Mouse (Mus musculus) adrenal gland, postnatal 36 days (tissue): ENCODE data around the gene Slit2. TPM values are rescaled to one million over a fixed set of nuclear protein-coding genes. Genes with fewer than 3 reads are reported as not detected.
A peak's percentile ranks its signal among the peaks of the same experiment; 100 is the strongest.

ENCODE experiments used
- DNase-seq, 2 experiments: peaks; one replicate each; pipeline ENCODE4 v3.0.0; 2021; ENCODE audit warnings: mixed read lengths in 1 of 2
- total RNA-seq, 2 experiments: library from RNA; stranded (reverse); gene quantifications; 2 replicates each; pipeline ENCODE4 v1.2.3; 2021

The Slit2 gene
- total RNA-seq, 2 experiments from 2014 or later = 4.4 to 30.0 TPM

DNA sequence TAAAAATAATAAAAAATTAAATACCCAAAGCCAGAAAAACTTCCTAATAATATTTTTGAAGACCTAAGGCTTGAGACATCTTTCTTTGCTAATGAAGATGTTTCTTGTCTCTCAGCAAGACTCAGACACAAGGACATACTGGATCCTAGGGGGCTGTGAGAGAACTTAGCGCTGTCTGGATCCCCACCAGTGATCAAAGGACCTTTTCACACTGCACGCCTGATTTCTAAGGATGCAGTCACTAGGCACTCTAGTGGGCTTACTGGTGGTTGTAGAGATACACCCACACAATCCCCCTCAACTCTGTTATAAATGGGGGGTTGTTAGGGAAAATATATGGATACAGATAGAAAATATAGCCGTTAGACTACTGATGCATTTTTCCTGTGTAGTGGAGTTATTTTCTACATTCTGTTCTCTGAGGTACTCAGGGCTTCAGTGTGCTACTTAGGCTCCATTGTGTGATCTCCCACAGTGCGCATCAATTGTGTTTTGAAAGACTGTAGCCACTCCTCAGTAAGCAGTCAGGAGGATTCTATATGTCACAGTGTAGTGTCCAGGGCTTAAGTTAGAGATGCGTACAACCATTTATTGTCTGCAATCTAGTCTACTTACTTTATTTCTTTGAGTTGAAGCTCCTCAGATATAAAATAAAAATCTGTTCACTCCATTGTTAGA is 67.8 kb downstream of the Slit2 start:
- no peak for DNase-seq

DNA sequence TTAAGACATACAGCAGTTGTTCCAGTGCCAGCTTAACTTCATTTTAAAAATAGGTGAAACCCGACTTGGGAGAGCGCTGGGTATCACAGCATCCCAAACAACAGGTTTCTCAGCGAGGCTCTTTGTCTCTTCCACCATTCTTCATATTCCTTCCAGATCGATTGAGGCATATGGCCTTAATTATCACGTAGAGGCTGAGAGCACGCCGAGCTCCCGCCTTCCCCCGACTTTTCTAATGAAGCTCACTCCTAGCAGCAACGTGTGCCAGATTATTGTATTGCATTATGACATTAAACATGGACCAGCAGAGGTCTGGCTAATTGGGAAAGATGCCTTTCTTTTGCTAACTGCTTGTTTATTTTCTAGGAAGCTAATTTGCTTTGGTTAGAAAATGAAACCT is 75.7 kb downstream of the Slit2 start:
- no peak for DNase-seq

DNA sequence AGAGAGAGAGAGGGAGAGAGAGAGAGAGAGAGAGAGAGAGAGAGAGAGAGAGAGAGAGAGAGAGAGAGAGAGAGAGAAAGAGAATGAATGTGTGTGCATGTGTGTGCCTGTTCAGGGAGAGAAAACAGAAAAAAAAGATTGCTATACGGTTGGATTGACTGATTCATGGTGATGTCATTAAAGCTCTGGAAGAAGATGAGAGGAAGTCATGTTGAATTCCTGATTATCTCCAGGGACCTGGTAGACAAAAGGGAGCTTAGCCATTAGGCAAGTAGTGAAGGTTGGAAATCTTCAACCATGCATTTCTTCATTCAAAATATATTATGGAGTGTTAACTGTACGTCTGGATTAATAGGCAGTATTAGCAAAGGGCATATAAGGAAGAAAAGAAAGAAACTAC is 77.8 kb downstream of the Slit2 start:
- no peak for DNase-seq

GRCm38 (mm10) chr5:48078730-48079129 is 95.8 kb downstream of the Slit2 start:
- DNase-seq = no peak

GRCm38 (mm10) chr5:48081223-48081881 is 98.4 kb downstream of the Slit2 start:
- DNase-seq = no peak

DNA sequence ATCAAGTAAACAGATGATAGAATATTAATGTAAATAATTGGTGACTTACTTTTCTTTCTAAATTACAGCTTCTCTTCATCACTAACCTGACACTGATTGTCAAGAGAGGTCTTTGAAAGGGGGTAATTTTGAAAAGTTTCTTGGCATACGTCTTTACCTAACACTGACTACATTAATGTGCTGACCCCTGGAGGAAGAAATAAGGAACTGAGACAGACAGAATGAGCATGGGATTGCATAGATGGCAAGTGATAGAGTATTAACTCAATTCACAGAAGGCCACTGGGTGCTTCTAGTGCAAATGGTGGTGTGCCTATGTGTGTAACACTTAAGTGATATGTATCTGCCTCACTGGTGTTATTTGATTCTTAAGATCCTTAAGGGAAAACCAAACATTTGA is 130.5 kb downstream of the Slit2 start:
- DNase-seq = no peak

DNA sequence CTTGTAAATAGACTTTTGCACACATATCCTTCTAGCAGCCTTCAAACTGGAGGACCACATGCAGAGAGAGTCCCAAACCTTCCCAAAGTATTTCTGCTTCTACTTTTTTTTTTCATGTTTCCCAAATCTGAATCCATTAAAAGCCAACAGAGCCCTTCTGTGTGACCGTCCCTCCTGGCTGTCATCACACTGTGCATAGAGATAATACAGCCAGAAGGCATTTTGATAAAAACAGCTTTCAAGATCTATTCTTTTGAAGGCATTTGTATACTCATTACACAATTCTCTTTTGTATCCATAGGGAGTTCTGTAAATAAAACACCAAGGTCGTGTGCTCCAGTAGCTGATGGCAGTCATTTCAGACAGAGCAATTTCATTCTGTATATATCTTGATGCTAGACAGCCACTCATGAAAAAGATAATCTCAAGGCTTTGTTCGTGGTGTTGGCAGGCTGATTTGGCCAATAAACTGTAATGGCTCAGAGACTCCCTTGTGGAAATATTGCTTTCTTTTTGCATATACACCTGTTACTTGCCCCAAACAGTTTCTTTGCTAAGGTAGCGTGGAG is 132.1 kb downstream of the Slit2 start:
- no peak for DNase-seq

DNA sequence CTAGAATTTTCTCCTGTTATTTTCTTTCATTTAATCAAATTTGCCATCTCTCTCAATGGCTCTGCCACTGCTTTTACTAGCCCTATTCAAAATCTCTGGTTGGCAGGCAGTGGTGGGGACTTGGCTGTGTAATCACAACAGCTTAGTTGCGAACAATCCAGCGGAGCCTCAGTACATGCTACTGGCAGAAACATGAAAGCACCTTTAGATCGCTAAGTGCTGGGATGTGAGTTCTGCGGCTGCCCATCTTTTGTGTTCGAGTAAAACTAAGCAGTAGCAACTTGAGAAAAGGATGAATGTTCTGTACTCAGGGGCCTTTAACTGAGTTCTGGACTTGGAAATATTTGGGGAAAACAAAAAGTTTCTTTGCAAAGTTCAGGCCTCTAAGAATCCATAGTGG is 139.7 kb downstream of the Slit2 start:
- DNase-seq = no peak

DNA sequence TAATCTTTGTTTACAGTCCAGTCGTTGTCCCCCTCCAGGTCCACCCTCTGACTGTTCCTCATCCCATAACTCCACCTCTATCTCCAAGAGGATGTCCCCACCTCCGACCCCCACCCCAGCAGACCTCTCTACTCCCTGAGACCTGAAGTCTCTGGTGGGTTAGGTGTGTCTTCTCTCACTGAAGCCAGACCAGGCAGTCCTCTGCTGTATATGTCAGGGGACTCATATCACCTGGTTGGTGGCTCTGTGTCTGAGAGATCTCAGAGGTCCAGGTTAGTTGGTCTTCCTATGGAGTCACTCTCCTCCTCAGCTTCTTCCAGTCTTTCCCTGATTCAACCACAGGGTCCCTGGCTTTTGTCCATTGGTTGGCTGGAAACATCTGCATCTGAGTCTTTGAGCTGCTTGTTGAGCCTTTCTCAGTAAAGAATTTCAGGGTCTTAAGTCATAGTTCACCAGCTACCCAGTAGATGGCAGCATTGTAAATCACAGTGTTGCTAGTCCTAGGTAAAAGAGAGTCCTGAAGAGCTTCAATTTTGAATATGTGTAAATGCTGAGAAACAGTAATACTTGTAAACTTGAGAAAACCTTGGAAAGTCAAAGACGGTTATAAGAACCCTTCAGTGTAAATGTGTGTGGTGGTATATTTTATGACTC is 143.0 kb downstream of the Slit2 start:
- peak in 1 of 2 experiments; percentile 9 for DNase-seq

GRCm38 (mm10) chr5:48129981-48130380 is 147.0 kb downstream of the Slit2 start:
- DNase-seq = no peak

- peak; percentile 5 to 7 for DNase-seq
Observed at GRCm38 (mm10) chr5:48136571-48136970, 153.6 kb downstream of the Slit2 start.

DNA sequence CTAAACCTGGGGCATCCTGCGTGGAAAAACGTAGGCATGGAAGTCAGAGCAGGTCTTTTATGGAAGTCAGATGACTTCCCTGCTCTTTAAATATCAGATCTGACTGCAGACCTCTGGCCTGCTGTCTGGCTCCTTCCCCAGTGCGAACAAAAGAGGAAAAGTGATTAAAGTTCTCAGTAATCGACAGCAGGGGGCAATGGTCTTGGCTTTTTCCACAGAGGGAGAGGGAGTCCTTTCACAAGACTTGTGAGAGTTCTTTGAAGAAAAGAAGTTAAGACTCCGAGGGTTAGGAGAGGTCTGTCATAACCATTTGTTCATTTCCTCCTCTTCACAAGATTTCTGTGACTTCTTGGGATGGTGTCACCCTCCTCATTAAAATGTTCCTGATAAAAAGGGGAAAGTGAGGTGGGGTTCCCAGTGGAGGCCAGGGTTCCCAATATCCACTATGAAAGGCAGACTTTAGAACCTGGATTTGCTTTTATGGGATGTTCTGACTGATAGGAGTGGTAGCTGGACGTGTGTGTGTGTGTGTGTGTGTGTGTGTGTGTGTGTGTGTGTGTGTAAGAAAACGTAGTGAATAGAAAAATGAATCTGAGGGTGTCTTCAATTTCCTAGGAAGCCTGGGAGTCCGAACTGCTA is 156.0 kb downstream of the Slit2 start:
- DNase-seq = no peak

DNA sequence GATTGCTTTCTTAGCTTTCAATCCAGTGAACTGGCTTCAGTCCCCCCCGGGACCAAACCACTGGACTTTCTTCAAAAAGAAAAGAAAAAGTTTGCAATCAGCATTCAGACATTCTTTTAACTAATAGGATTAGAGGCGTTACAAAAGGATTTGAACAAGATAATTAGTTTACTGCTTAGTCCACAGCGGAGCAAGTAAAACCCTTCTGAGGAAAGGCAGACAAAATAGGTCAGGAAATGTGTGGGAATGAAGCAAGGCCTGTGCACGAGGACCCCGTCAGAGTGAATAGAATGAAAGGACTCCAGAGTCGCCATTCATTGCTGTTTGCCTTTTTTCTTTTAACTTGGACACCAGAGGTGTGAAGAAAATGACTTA is 156.5 kb downstream of the Slit2 start:
- DNase-seq = no peak

GRCm38 (mm10) chr5:48146082-48146481 is 163.1 kb downstream of the Slit2 start:
- DNase-seq = no peak

DNA sequence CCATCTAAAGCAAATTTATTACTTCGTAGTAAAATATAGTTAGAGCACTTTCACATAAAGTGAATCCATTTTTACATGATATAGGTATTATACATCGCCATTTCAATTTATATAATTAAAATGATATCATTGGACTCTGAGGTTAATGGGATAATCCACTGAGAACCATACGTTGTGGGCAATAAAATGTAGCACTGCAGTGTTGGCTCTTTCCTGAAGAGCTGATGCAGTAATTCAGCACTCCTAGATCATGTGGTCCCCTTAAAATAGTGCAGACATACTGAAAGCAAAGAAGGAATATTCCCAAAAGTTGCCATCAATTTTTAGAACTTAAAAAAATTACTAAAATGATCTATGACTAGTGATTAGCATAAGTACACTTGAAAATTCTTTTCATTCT is 177.9 kb downstream of the Slit2 start:
- DNase-seq = no peak

GRCm38 (mm10) chr5:48181646-48182302 is 198.8 kb downstream of the Slit2 start:
- DNase-seq = no peak

GRCm38 (mm10) chr5:48184358-48184757 is 201.4 kb downstream of the Slit2 start:
- DNase-seq = no peak

GRCm38 (mm10) chr5:48187819-48188218 is 204.9 kb downstream of the Slit2 start:
- no peak for DNase-seq

- DNase-seq = no peak
Observed at GRCm38 (mm10) chr5:48199380-48199779, 216.4 kb downstream of the Slit2 start.

GRCm38 (mm10) chr5:48215248-48215647 is 232.3 kb downstream of the Slit2 start:
- no peak for DNase-seq

- no peak for DNase-seq
Observed at GRCm38 (mm10) chr5:48219624-48220155, 236.8 kb downstream of the Slit2 start.

GRCm38 (mm10) chr5:48225500-48225899 is 242.6 kb downstream of the Slit2 start:
- no peak for DNase-seq
